Mouse (Mus musculus) spleen, adult 2 months (tissue): ENCODE results near the gene Adar.
"Not testable (repeated sequence)": the region's sequence is repeated elsewhere in the genome, so short reads cannot be mapped to it uniquely, and the experiment has no call there.

Experiments
- CTCF ChIP-seq: fragments of 200-500 bp; IDR thresholded peaks from 2 replicates; pipeline ENCODE4 v1.5.1; 2011; ENCODE audit warnings: mild to moderate bottlenecking, inconsistent platforms; ENCODE audit not compliant: insufficient read depth, insufficient read length, insufficient replicate concordance; ENCODE audit errors: extremely low read depth
- POLR2A ChIP-seq: fragments of 200-500 bp; IDR thresholded peaks from 2 replicates; pipeline ENCODE4 v1.6.1; 2011; ENCODE audit warnings: low read depth, low read length, inconsistent platforms

GRCm38 (mm10) chr3:89800078-89800477 lies 85.3 kb downstream of the Adar start:
- not testable (repeated sequence) for TF ChIP-seq POLR2A, CTCF
